Comparison of ENCODE assay signal across 8 mouse cellular contexts in the genomic region with DNA sequence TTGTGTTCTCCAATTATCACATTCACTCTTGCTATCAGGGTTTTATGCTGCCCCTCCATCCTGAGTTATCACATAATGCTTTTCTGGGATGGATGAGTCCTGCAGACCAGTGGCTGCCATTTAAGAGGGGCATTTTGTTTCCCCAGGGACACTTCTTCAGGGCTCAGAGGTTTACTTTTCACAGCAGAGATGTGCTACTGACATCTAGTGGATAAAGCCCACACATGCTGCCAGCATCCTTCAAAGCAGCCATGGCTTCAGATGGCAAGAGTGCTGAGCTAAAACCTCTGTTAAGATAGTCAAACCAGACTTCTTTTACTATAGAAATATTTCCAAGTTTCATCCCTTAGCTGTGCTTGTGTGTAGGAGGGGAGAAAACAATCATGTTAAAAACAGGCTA. TPM values are rescaled to one million over a fixed set of nuclear protein-coding genes. Genes with fewer than 3 reads are reported as not detected.
DNase-seq lines count a peak whose midpoint lies in the region; ATAC-seq and TF ChIP-seq lines count a peak whose summit lies in the region.

No protein-coding gene starts in this region.

- TF ChIP-seq CTCF in liver, postnatal 0 days (IDR thresholded peaks at IDR 0.05; ENCODE audit: low read depth), result peak; percentile 58

- H3K9me3 ChIP-seq in liver, postnatal 0 days (ENCODE audit: low read length), result no peaks in the 10 kb centered on the region
- no peaks in the 10 kb centered on the region for H3K9me3 ChIP-seq in embryonic facial prominence, embryonic 10.5 days

- no peak overlapping the region for H3K4me2 ChIP-seq in liver, postnatal 0 days (ENCODE audit: low read depth, low read length)

- peak; percentile 29 for DNase-seq in cerebellum, adult 11-12 months
- DNase-seq in cerebellum, adult 9-11 months, result no peak
- no peak for DNase-seq in liver, postnatal 0 days
- DNase-seq in liver, result no peak
- DNase-seq in embryonic facial prominence, embryonic 10.5 days (ENCODE audit: low spot score), result peak; percentile 13
- DNase-seq in retina, embryonic 14.5 days (ENCODE audit: low spot score), result peak; percentile 67
- DNase-seq in T-cell, adult 2 months (ENCODE audit: low spot score), result no peak

- H3K27me3 ChIP-seq in liver, postnatal 0 days (ENCODE audit: insufficient read depth, low read length), result no peaks in the 10 kb centered on the region
- H3K27me3 ChIP-seq in embryonic facial prominence, embryonic 10.5 days (replicated peaks; ENCODE audit: low read depth, poor library complexity, severe bottlenecking), result no peaks in the 10 kb centered on the region

- H3K4me3 ChIP-seq in liver, postnatal 0 days (ENCODE audit: low read depth, low read length), result no peak overlapping the region
- H3K4me3 ChIP-seq in embryonic facial prominence, embryonic 10.5 days, result no peak overlapping the region

- no peak for ATAC-seq in liver, postnatal 0 days
- no peak for ATAC-seq in CD4-positive, CD25-positive, alpha-beta regulatory T cell, adult 4 months

- TF ChIP-seq EP300 in liver, postnatal 0 days (IDR thresholded peaks at IDR 0.05; ENCODE audit: low read depth), result no peak

- H3K4me1 ChIP-seq in liver, postnatal 0 days (ENCODE audit: insufficient read depth), result no peaks in the 10 kb centered on the region
- no peaks in the 10 kb centered on the region for H3K4me1 ChIP-seq in embryonic facial prominence, embryonic 10.5 days

- H3K9ac ChIP-seq in liver, postnatal 0 days (replicated peaks), result no peak overlapping the region

- H3K27ac ChIP-seq in liver, postnatal 0 days (ENCODE audit: low read depth), result no peak overlapping the region
- H3K27ac ChIP-seq in embryonic facial prominence, embryonic 10.5 days (replicated peaks), result no peak overlapping the region

- no peaks in the 10 kb centered on the region for H3K36me3 ChIP-seq in liver, postnatal 0 days (replicated peaks; ENCODE audit: insufficient read depth, low read length)
- no peaks in the 10 kb centered on the region for H3K36me3 ChIP-seq in embryonic facial prominence, embryonic 10.5 days (replicated peaks)

RNA-seq across cellular contexts. Expression of gene Serpinb8, which starts 8.7 kb away (rescaled TPM):
- 0.12 and 0.19 TPM in 2 replicates for polyA plus RNA-seq in liver, postnatal 0 days (2015; fragmentation: Nextera tagmentation; extraction: Ambion mirVana)
- 1.2 and 1.6 TPM in 2 replicates for polyA plus RNA-seq in embryonic facial prominence, embryonic 10.5 days (2016; fragmentation: Nextera tagmentation; extraction: Ambion mirVana)
- not detected for polyA plus RNA-seq in CD4-positive, CD25-positive, alpha-beta regulatory T cell, adult 4 months (2017; shearing (Covaris generic))

Comparison
In these comparisons a context has a peak if more than half of its experiments do, and no peak if none do; other contexts are left out.
1. DNase-seq: peak in cerebellum, adult 11-12 months (single experiment), embryonic facial prominence, embryonic 10.5 days (single experiment) and retina, embryonic 14.5 days (single experiment); none in cerebellum, adult 9-11 months (single experiment), liver, postnatal 0 days (single experiment), liver (single experiment) and T-cell, adult 2 months (single experiment).